Mouse (Mus musculus) adrenal gland, adult 18-20 months (tissue): ENCODE results near the gene Fam214a. TPM values are rescaled to one million over a fixed set of nuclear protein-coding genes. Genes with fewer than 3 reads are reported as not detected.
A peak's percentile ranks its signal among the peaks of the same experiment; 100 is the strongest.

Experiments used
- DNase-seq, 2 experiments: peaks; one replicate each; pipeline ENCODE4 v3.0.0; 2021 to 2022; ENCODE audit warnings: low spot score in 2 of 2
- long read RNA-seq, 2 experiments: library from polyadenylated mRNA; stranded (forward); transcript quantifications; one replicate each; pipeline ENCODE4 v2.0.0; 2021
- total RNA-seq, 2 experiments: library from RNA; stranded (reverse); gene quantifications; 1 replicate in 1 of 2; 2 replicates in 1 of 2; pipeline ENCODE4 v1.2.3; 2021

The Fam214a gene
- 10 to 100 TPM; 65.1 to 78.0 TPM for total RNA-seq
- long read RNA-seq, experiment 1, full-length matches to known transcripts: 19 of 34 reads
- long read RNA-seq, experiment 1, partial matches to known transcripts: 8 of 34 reads
- long read RNA-seq, experiment 1, other reads (novel, unspliced or antisense): 7 of 34 reads
- long read RNA-seq, experiment 2, full-length matches to known transcripts: 40 of 76 reads
- long read RNA-seq, experiment 2, partial matches to known transcripts: 26 of 76 reads
- long read RNA-seq, experiment 2, other reads (novel, unspliced or antisense): 10 of 76 reads

DNA sequence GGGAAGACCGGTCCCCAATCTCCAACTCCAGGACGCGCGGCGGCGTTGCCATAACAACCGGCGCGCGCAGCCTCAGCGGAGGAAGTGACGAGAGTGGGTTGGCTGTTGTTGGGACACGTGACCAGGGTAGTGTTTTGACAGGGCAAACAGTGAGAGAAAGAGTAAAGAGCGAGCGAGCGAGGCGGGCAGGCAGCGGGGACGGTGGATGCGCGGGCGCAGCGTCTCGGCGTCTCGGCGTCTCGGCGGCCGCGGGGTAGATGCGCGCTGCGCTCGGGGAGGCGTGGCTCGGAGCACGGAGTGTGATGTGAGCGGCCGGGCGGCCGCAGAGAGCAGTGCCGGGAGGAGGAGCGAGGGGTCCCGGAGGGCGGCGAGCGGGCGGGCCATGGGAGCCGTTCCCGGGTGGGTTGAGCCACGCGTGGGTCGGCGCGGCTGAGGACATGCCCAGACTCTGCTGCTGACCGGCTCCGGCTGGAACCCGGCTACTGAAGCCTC lies at the start of gene Fam214a:
Gene Fam214a (plus strand): TSS at position 129 of the 492 bp plus-strand sequence.
- DNase-seq: peak; percentile 90 to 95

- peak; percentile 65 to 80 for DNase-seq
Observed at GRCm38 (mm10) chr9:74904866-74905508, 47.7 kb upstream of the Fam214a start.

DNA sequence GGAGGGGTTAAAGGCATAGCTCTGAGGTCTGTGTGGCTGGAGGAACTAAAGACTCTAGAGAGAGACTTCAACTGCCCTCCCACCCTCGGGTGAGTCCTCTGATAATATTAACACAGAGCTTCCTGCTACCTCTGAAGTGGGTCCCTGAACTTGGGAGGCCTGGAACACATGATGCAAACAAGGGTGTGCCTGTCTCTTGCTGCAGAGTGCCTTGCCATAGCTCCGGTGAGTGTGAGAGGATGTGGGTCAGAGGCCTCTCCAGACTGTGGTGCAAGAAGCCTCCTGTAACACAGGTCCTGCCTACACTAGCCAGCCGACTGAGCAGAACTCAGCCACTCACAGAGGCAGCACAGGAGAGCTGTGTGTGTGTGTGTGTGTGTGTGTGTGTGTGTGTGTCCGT lies 45.7 kb upstream of the Fam214a start:
- DNase-seq: no peak

DNA sequence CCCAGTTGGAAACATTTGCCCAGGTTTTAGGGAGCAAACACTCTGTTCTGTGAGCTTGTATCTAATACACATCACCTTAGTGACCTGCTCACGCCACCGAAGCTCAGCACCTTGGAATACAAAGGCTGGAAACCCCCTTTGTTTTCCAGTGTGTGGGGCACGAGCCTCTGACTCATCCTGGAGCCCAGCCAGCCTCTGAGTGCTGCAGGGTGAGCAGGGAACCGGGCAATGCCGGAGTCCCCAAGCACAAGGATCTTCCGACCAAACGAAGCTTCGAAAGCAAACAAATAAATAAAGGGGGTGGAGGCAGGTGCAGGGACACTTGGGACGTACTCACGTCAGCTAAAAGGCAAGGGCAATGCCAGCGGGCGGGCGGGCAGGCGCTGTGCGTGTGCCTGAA lies 43.4 kb upstream of the Fam214a start:
- peak; percentile 76 to 84 for DNase-seq

DNA sequence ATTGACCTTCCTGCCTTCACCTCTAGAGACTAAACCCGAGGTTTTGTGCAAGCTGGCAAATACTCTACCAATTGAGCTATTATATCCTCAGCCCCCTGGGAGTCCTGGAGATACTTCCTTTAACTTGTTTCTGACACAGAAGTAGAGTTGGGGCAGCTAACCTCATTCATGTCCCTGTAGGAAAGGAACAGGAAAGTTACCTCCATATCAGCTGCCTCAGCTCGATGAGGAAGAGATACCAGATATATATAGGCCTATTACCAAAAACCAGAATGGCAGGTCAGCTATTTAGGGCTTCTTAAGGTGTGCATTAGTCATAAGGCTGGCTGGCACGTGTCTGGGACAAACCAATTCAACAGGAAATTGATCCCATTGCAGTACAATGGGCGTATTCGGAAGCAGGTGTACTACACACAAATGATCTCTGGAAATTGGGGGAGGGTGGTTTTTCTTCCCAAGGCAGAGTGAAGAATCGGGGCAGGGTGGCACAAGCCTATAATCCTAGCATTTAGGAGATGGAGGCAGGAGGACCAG lies 42.4 kb upstream of the Fam214a start:
- DNase-seq: peak in 1 of 2 experiments; percentile 5

DNA sequence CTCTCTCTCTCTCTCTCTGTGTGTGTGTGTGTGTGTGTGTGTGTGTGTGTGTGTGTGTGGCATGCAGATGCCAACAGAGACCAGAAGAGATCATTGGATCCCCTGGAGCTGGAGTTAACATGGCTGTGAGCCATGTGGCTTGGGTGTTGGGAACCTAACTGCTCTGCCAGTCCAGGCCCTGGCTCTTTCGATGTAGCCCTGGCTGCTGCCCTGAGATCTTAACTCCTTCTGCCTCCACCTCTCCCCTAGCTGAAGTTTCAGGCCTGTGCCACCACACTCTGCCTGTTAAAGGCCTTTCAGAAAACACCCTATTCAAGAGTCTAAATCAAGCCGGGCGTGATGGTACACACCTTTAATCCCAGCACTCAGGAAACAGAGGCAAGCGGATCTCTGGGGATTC lies 41.3 kb upstream of the Fam214a start:
- DNase-seq: peak in 1 of 2 experiments; percentile 31

DNA sequence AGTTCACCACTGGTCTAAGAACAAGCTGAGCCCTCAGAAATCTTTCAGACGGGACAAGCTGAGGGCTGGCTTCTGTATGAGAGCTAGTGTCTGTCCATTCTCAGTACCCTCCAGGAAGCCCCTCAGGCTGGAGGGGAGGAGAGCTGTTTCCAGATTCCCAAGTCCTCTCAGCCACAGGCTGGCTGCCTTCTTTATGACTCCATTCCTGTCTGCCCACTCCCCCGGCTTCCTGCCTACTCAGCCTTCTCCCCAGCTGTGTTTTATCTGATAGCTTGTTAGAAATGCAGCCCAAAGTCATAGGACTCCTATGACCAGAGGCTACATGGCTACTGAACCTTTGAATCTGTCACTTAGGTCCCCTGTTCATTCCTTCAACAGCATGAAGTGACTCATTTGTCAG lies 40.8 kb upstream of the Fam214a start:
- peak in 1 of 2 experiments; percentile 20 for DNase-seq

DNA sequence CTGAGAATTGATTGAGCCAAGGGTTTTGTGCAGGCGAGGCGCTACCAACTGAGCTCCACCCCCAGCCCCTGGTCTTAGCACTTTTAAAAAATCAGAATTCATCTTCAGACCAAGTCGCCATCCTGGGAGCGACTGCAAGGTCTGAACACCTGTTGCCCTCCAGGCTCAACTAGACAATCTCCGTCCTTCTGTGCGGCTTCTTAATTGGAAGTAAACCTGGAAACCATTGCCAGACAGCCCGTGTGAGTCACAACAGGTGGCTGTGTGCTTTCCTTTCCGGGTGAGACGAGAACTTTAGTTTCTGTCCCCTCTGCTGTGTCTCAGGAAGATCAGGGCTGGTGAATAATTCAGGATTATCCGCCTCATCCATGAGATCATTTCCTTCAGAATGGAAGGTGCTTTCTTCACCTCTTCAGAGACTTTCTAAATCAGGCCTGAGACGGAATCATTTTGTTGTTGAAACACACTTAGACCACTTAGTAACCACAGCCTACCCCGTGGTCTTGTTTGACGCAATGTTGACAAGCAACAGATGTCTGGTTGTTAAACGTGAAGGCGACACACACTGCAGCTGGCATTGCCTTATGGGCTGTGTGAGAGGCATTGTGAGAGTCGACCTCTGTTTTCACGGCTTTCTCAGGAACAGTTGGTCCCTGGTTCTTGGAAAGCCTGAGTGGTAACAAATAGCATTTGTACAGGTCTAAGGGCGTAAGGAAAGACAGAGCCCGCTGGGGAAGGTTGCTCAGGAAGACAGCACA lies 39.9 kb upstream of the Fam214a start:
- peak in 1 of 2 experiments; percentile 16 for DNase-seq

DNA sequence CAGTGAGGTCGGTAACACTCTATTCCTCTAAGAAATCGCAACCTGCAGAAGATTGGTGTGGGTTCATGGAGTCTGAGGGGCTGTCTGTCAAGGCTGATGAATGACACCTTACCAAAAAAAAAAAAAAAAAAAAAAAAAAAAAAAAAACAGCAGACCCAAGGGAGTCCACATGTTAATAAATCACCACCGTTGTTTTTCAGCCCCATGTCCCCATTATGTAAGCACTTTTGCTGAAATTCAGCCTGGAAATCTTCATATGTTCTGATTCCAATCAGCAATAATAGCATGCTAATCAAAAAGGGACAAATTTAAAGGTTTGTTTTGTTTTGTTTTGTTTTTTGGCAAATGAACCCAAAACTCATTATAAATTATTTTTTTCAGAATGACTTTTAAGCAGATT lies 37.1 kb upstream of the Fam214a start:
- no peak for DNase-seq

- DNase-seq: peak in 1 of 2 experiments; percentile 8
Observed at GRCm38 (mm10) chr9:74920450-74920849, 32.2 kb upstream of the Fam214a start.

- DNase-seq: no peak
Observed at GRCm38 (mm10) chr9:74921422-74921821, 31.3 kb upstream of the Fam214a start.

DNA sequence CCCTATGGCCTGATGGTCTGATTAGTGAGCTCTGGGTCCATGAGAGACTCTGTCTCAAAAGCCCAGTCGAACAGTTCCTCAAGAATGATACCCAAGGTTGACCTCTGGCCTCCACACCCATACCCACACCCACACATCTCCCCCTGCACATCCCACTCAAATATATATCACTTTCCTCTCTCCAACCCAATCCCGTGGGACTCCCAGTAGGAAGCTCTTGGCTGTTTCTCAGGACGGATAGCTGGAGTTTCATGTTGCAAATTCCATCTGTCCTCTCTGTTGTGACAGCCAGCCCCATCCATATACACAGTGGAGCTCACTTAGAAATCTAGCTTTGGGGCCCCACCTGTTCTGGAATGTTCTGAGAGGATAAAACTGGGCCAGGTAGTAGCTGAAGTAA lies 29.8 kb upstream of the Fam214a start:
- DNase-seq: no peak

- DNase-seq: no peak
Observed at GRCm38 (mm10) chr9:74923291-74923977, 29.2 kb upstream of the Fam214a start.

DNA sequence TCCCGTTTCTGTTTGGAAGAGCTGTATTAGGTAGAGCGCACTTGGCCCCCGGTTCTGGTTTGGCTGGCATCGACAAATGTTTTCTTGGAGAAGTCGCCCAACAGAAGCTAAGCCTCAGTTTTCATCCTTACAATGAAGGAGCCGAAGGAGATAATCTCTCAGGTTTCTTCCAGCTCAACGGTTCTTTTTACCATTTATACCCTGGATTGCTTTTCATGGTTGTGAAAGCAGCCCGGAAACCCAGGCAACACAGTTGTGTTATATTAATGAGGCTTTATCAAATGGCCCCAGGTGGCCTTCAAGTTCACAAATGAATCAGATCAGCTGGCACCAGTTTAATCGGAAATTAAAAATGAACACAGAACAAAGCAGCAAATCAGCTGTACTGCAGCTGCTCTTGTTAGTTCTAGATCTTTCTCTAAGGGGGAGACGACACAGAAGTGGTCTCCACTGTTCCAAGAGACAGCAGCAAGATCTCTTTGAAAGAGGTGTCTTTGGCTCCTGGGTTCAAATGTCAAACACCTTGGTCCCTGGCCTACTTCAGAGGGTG lies 27.4 kb upstream of the Fam214a start:
- no peak for DNase-seq

- DNase-seq: no peak
Observed at GRCm38 (mm10) chr9:74929981-74930423, 22.7 kb upstream of the Fam214a start.

GRCm38 (mm10) chr9:74930653-74931052 lies 22.0 kb upstream of the Fam214a start:
- DNase-seq: no peak

DNA sequence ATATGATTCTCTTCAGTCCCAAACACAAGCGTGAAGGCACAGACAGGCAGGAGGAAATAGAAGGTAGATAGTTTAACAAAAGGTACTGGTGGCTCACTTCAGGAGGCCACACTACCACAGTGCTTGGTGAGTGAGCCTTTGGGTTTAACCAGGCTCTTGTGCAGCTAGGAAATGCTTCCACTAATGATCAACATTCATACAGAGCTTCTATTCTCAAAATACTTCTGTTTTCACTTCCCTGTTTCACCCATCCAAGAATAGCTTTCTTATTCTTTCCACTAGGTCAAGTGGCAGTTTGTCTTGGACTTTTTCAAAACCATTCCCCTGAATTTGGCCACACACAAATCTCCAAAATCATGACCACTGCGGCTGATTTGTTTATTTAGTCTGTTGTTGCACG lies 17.4 kb upstream of the Fam214a start:
- DNase-seq: no peak

DNA sequence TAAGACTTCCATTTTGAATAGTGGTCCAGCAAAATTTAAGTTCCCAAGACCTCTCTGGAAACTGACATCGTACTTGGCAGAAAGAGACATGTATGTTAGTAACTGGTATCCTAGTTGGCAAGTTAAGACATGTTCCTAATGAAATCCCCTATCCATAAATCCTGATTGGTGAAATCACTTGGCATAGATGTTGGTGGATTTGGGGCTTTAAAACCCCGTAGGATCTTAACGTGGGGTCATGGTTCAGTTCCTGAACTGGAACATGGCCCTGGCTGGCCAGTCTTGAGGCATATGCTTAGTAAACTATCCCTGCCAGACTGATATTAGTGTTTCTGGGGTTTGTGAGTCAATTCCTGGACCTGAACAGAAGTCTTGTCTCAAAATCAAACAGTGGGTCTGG lies 14.9 kb upstream of the Fam214a start:
- no peak for DNase-seq

DNA sequence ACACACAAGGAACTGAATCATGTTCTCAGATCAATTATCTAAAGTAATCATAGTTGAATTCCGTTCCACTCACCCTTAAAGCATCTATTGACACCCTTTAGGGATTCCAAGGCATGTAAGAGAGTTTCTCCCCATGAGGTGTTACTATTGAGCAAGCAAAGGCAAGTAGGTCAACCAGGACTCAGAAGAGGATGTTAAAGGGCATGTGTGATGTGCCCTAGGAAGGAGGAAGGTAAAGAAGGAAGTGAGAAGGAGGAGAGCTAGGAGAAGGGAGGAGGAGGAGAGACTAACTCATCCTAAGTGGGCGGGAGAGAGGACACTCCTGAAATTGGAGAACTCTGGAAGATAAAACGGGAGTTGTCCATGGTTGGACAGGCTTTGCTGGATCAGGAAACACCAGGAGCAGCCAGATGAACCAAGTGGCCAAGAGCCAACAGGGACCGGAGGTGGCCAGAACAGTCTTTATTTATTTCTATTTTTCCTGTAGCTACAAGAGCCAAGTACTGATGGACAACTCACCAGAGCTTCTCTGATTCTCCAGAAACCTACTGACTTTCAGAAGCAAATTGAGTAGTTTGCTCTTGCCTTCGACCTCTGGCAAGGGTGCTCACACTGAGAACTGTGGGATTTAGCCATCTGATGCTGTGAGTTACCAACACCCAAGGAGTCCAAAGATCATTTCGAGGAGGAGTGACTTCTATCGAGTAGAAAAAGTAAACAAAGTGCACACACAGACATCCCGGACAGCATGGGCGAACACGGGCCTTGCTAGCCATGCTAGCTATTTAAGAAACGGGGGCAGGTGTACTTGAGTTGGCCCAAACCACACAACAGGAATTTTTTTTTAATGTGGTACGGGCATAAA lies 13.8 kb upstream of the Fam214a start:
- no peak for DNase-seq
